Mouse (Mus musculus): Measurements from ENCODE around the gene Scpep1. TPM values are rescaled to one million over a fixed set of nuclear protein-coding genes. Genes with fewer than 3 reads are reported as not detected.
A peak's percentile ranks its signal among the peaks of the same experiment; 100 is the strongest.

Gene Scpep1
- polyA plus RNA-seq, 1 experiment from 2014 or later, result 68.8 TPM

DNA sequence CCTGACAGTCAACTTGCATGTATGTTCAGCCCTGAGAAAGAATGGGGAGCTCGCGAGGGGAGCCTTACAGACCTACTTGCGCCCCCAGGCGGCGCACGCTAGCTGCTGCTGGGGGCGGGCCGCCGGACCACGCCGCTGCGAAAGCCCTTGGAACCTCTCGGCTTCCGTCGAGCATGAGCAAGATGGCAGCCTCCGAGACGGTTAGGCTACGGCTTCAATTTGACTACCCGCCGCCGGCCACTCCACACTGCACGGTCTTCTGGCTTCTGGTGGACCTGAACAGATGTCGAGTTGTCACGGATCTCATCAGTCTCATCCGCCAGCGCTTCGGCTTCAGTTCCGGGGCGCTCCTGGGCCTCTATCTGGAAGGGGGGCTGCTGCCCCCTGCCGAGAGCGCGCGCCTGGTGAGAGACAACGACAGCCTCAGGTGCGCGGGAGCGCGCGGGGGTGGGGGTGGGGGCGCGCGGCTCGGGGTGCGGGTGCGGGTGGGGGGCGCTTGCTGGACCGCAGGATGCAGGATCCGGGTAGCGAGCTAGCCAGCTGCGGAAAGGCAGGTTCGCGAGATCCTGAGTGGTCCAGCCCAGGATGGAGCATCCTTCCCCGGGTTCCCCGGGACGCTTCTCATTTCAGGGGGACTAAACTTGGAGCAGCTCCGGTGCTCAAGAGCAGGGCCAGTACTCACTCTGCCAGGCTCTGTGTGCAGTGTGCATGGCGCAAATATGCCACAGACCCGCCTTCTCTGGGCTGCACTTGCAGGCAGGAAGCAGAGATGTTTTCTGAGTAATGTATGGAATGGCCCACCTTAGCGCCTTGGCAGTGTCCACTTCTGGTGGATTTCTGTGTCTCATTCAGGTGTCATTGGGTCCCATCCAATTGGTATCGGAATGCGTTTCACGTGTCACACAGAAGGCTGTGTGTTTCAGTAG lies 18.8 kb upstream of the Scpep1 start:
- 1% methylated on average over 62 of the region's 62 CpGs for WGBS
- Histone ChIP-seq H3K27me3 (no peaks in the 10 kb centered on the region), H3K9ac (replicated peaks) (peak overlapping the region; percentile 75), H3K9me3 (no peaks in the 10 kb centered on the region), H3K4me2 (peak overlapping the region; percentile 77), H3K4me1 (replicated peaks) (peaks cover 8% of the 10 kb centered on the region; the same call in 1 of the 2 replicates), H3K4me3 (replicated peaks) (peak overlapping the region; percentile 71), H3K27ac (peak overlapping the region; percentile 92), H3K36me3 (no peaks in the 10 kb centered on the region)
- ATAC-seq (ENCODE audit: insufficient number of reproducible peaks, insufficient read depth, low FRiP score, low TSS enrichment, low read depth), result peak; percentile 50

DNA sequence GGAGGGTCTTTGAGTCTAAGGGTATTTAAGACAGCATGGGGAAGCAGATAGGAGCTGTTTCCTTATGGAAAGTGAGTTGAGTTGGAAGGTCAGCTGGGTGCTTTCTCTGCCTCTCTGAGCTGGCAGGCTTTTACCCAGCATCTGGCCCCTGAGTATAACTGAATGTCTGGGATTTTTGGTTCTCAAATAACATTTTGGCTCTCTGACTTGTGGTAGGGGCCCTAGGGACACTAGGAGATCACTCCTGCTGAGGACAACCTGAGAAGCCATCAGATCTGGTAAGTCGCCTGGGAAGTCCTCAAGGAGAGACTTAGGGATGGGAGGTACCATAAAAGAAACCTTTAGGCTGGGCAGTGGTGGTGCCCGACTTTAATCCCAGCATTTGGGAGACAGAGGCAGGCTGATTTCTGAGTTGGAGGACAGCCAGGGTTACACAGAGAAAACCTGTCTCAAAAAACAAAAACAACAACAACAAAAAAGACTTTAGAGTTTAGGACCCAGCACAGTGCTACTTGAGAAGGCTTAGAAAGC lies 15.0 kb upstream of the Scpep1 start, which contains the start of gene Coil:
Gene Coil (plus strand): TSS at position 51 of the 531 bp plus-strand sequence.
- Histone ChIP-seq H3K27ac (no peak within 1 kb of the TSS), H3K4me1 (replicated peaks) (peaks cover 8% of the 10 kb centered on the region; the same call in 1 of the 2 replicates), H3K9ac (replicated peaks) (no peak within 1 kb of the TSS), H3K9me3 (no peaks in the 10 kb centered on the region), H3K4me3 (replicated peaks) (no peak within 1 kb of the TSS), H3K4me2 (no peak within 1 kb of the TSS), H3K27me3 (no peaks in the 10 kb centered on the region), H3K36me3 (no peaks in the 10 kb centered on the region)
- 31% methylated on average over 2 of the region's 2 CpGs for WGBS
- ATAC-seq (ENCODE audit: insufficient number of reproducible peaks, insufficient read depth, low FRiP score, low TSS enrichment, low read depth), result no peak

DNA sequence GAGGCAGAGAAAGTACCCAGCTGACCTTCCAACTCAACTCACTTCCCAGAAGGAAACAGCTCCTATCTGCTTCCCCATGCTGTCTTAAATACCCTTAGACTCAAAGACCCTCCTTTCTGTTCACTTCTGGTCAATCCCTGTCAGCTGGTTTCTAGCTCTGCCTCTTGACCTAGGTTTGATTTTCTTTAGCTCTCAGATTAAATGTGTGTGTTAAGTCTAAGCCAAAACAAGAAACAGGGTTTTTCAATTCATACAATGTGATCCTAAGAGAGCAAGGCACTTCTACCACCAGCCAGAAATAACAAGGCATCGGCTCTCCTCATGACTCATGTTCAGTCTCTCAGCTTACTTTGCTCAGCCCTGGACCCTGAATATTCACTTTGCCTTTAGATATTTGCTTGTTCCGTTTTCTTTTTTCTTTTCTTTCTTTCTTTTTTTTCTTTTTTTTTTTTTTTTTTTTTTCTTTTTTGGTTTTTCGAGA lies 11.7 kb upstream of the Scpep1 start, which contains the start of gene Elobl:
Gene Elobl (minus strand): TSS at position 51 of the 481 bp plus-strand sequence.
- WGBS, result 83% methylated on average over 2 of the region's 3 CpGs
- H3K4me3 ChIP-seq (replicated peaks), result no peak within 1 kb of the TSS
- no peaks in the 10 kb centered on the region for H3K27me3 ChIP-seq
- H3K27ac ChIP-seq, result no peak within 1 kb of the TSS
- ATAC-seq (ENCODE audit: insufficient number of reproducible peaks, insufficient read depth, low FRiP score, low TSS enrichment, low read depth), result no peak
- no peaks in the 10 kb centered on the region for H3K4me1 ChIP-seq (replicated peaks)
- no peaks in the 10 kb centered on the region for H3K36me3 ChIP-seq
- H3K4me2 ChIP-seq, result no peak within 1 kb of the TSS
- H3K9ac ChIP-seq (replicated peaks), result no peak within 1 kb of the TSS
- H3K9me3 ChIP-seq, result no peaks in the 10 kb centered on the region

DNA sequence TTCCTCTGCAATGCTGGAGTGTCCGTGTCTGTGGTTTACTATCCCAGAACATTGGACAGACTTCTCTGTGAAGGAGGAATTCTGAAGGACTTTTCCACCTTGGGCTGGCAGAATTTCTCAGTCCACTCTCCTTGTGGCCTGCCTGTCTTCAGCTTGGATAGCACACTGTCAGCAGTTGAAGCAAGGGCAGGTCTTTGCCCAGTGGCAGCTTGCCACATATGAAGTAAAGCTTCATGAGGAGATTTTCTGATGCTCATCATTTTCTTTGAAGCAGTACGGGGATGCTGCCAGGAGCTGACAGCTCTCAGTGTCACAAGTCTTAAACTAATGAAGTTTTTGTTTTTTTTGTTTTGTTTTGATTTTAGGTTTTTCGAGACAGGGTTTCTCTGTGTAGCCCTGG lies 3.6 kb upstream of the Scpep1 start:
- H3K9me3 ChIP-seq, result no peaks in the 10 kb centered on the region
- no peak overlapping the region for H3K4me2 ChIP-seq
- no peak overlapping the region for H3K27ac ChIP-seq
- 81% methylated on average over 3 of the region's 3 CpGs for WGBS
- ATAC-seq (ENCODE audit: insufficient number of reproducible peaks, insufficient read depth, low FRiP score, low TSS enrichment, low read depth), result no peak
- no peak overlapping the region for H3K9ac ChIP-seq (replicated peaks)
- H3K36me3 ChIP-seq, result no peaks in the 10 kb centered on the region
- no peaks in the 10 kb centered on the region for H3K27me3 ChIP-seq
- peaks cover 4% of the 10 kb centered on the region; the same call in 1 of the 2 replicates for H3K4me1 ChIP-seq (replicated peaks)
- H3K4me3 ChIP-seq (replicated peaks), result no peak overlapping the region

DNA sequence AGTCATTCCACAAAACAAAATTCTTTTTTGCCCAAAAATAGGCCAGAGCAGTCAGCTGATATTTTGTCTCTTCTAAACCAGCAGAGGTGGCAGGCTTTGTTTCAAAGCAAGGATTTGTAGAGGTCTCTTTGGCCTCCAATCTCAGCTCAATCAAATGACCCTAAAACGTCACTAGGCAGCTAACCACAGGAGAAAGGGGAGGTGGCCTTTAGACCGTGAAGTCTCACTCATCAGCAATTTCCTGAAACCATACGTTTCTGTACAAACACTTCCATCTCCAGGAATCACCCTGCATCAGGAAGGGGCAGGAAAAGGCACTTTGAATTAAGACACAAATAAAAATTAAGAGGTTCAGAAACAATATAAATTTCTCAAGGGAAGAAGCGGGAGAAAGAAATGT lies 462 bp downstream of the Scpep1 start:
- 2% methylated on average over 4 of the region's 4 CpGs for WGBS
- H3K4me3 ChIP-seq (replicated peaks), result peak overlapping the region; percentile 57

DNA sequence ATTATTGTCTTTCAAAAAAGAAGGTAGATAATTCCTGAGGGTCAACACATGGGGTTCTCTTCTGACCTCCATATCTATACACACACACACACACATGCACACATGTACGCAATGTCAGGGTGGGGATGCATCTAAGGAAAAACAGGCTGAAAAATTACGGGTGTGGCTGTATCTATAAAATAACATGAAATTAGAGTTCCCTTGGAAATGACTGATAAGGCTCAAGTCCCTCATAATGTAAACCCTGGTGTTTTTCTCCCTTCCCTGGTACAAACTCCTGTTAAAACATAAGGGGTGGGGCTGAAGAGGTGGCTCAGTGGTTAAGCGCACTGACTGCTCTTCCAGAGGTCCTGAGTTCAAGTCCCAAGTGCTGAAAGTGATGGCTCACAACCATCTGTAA lies 1.7 kb downstream of the Scpep1 start:
- Histone ChIP-seq H3K36me3 (peaks cover 35% of the 10 kb centered on the region), H3K4me2 (no peak overlapping the region), H3K27ac (no peak overlapping the region), H3K9me3 (no peaks in the 10 kb centered on the region), H3K4me1 (replicated peaks) (peaks cover 8% of the 10 kb centered on the region; the same call in 1 of the 2 replicates), H3K9ac (replicated peaks) (no peak overlapping the region), H3K4me3 (replicated peaks) (no peak overlapping the region), H3K27me3 (no peaks in the 10 kb centered on the region)
- WGBS, result 86% methylated on average over 3 of the region's 3 CpGs
- ATAC-seq (ENCODE audit: insufficient number of reproducible peaks, insufficient read depth, low FRiP score, low TSS enrichment, low read depth), result no peak

More for the DNA sequence above, 462 bp downstream of the Scpep1 start:
- H3K9ac ChIP-seq (replicated peaks), result peak overlapping the region; percentile 60
- no peaks in the 10 kb centered on the region for H3K9me3 ChIP-seq
- peaks cover 26% of the 10 kb centered on the region for H3K36me3 ChIP-seq
- H3K27ac ChIP-seq, result peak overlapping the region; percentile 75
- 0 out of 2 replicates have a peak, but pooled peaks have one; percentile 43 for ATAC-seq (ENCODE audit: insufficient number of reproducible peaks, insufficient read depth, low FRiP score, low TSS enrichment, low read depth)
- H3K4me1 ChIP-seq (replicated peaks), result peaks cover 8% of the 10 kb centered on the region; the same call in 1 of the 2 replicates
- H3K4me2 ChIP-seq, result peak overlapping the region; percentile 57
- no peaks in the 10 kb centered on the region for H3K27me3 ChIP-seq

DNA sequence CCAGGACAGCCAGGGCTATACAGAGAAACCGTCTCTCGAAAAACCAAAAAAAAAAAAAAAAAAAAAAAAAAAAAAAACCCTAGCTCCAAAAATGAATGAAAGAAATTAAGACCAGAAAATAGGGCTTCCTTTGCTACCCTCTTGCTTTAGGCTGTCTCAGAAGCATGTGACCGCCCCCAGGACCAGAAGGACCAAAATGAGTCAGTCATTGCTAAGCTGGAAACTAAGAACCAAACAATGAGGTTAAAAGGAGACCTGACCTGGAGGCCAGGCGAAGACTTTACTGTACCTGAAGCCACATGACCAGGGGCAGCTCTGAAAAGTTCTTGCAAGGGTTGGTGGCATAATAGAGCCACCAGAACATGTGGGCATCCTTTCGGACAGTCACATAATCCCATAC lies 3.1 kb downstream of the Scpep1 start:
- H3K9ac ChIP-seq (replicated peaks), result no peak overlapping the region
- peaks cover 8% of the 10 kb centered on the region; the same call in 1 of the 2 replicates for H3K4me1 ChIP-seq (replicated peaks)
- ATAC-seq (ENCODE audit: insufficient number of reproducible peaks, insufficient read depth, low FRiP score, low TSS enrichment, low read depth), result no peak
- peaks cover 35% of the 10 kb centered on the region for H3K36me3 ChIP-seq
- H3K27me3 ChIP-seq, result no peaks in the 10 kb centered on the region
- WGBS, result 94% methylated on average over 5 of the region's 5 CpGs
- no peaks in the 10 kb centered on the region for H3K9me3 ChIP-seq
- H3K4me2 ChIP-seq, result no peak overlapping the region
- no peak overlapping the region for H3K27ac ChIP-seq
- no peak overlapping the region for H3K4me3 ChIP-seq (replicated peaks)

DNA sequence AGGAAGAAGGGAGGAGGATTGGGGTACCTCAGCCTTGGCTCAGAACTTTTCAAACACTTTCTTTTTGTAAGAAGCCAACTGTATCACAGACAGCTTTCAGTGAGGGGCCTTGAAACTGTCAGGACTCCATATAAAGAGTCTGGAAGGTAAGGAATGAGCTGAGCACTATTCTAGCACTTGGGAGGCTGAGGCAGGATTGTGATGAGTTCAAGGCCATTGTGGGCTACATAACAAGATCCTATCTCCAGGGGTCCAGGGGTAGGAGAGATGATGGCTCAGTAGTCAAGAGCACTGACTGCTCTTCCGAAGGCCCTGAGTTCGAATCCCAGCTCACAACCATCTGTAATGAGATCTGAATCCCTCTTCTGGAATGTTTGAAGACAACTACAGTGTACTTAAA lies 3.7 kb downstream of the Scpep1 start:
- H3K4me2 ChIP-seq, result no peak overlapping the region
- H3K9me3 ChIP-seq, result no peaks in the 10 kb centered on the region
- ATAC-seq (ENCODE audit: insufficient number of reproducible peaks, insufficient read depth, low FRiP score, low TSS enrichment, low read depth), result no peak
- 100% methylated on average over 2 of the region's 2 CpGs for WGBS
- H3K27ac ChIP-seq, result no peak overlapping the region
- no peaks in the 10 kb centered on the region for H3K27me3 ChIP-seq
- H3K9ac ChIP-seq (replicated peaks), result no peak overlapping the region
- H3K4me1 ChIP-seq (replicated peaks), result peaks cover 8% of the 10 kb centered on the region; the same call in 1 of the 2 replicates
- peaks cover 39% of the 10 kb centered on the region for H3K36me3 ChIP-seq
- H3K4me3 ChIP-seq (replicated peaks), result no peak overlapping the region

DNA sequence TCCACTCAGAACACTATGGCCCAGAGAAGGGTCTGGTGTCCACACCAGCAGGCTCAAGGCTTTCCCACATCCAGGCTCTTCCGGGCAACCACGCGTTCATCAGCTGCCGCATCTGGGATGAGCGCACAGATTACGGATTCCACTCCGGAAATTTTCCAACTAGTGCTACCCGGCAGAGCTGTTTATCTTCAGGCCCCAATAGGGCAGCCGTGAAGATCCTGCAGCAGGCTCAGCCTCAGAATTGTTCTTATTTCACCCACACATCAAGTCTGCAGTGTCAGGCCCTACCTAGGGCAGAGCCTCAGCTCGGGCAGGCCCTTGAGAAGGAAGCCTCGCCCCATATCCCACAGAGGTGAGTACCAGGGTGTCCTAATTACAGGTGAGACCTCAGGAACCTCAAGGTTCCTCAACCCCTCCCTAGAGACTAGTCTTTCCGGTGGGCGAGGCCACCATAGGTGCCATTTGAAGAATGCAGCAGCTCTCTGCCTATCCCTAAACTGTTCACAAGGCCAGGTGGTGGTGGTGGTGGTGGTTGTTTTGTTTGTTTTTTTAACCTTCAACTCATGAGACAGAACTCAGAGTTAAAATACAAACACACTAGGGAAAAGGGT lies 4.5 kb downstream of the Scpep1 start:
- H3K27me3 ChIP-seq, result no peaks in the 10 kb centered on the region
- no peak overlapping the region for H3K9ac ChIP-seq (replicated peaks)
- 89% methylated on average over 13 of the region's 13 CpGs for WGBS
- no peak overlapping the region for H3K4me3 ChIP-seq (replicated peaks)
- no peak for ATAC-seq (ENCODE audit: insufficient number of reproducible peaks, insufficient read depth, low FRiP score, low TSS enrichment, low read depth)
- peaks cover 46% of the 10 kb centered on the region for H3K36me3 ChIP-seq
- H3K4me2 ChIP-seq, result no peak overlapping the region
- no peaks in the 10 kb centered on the region for H3K9me3 ChIP-seq
- H3K4me1 ChIP-seq (replicated peaks), result peaks cover 8% of the 10 kb centered on the region; the same call in 1 of the 2 replicates
- no peak overlapping the region for H3K27ac ChIP-seq

DNA sequence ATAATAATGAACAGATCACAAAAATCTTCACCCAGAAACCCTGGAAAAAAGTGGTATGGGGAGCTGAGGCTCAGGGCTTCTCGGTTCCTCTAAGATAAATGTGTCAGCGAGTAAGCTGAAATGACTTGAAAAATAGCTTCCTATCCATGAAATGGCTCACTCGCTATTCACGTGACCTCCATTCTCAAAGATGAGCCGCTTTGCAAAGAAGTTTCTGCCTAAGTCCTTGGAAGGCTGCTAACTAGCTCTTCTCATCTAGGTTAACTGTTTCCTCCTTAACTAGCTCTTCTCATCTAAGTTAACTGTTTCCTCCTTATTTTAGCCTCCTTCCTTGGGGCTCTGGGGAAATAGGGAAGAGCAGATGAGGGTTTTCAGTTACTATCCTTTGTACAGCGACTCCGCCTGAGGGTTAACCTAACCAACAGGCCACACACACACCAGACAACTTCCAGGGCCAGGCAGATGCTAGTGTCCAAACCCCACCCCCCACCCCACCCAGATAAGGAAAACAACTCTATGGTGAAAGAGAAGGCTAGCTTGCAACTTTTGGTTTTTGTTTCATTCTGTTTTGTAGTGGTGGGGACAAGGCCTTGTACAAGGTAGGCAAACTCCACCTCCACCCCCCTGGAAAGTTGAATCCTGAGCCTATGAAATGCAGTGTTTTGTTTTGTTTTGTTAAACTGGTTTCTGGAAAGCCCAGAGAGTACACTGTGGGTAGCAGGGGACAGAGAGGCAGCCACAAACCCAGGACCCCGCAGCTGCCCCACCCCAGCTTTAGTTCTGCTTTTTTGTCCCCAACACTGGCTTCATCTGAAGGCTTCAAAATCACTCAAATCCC lies 5.2 kb downstream of the Scpep1 start:
- Histone ChIP-seq H3K4me3 (replicated peaks) (no peak overlapping the region), H3K9me3 (no peaks in the 10 kb centered on the region), H3K27me3 (no peaks in the 10 kb centered on the region), H3K4me2 (no peak overlapping the region), H3K4me1 (replicated peaks) (peaks cover 4% of the 10 kb centered on the region; the same call in 1 of the 2 replicates), H3K9ac (replicated peaks) (no peak overlapping the region), H3K36me3 (peaks cover 53% of the 10 kb centered on the region), H3K27ac (no peak overlapping the region)
- no peak for ATAC-seq (ENCODE audit: insufficient number of reproducible peaks, insufficient read depth, low FRiP score, low TSS enrichment, low read depth)
- 91% methylated on average over 8 of the region's 8 CpGs for WGBS

Measured in limb, embryonic 12.5 days (tissue).